ENCODE assay signal across 8 mouse cellular contexts in genomic region chr4:135972911-135973811, GRCm38 (mm10). TPM values are rescaled to one million over a fixed set of nuclear protein-coding genes. Genes with fewer than 3 reads are reported as not detected.
A peak's percentile ranks its signal among the peaks of the same experiment; 100 is the strongest.
DNase-seq lines count a peak whose midpoint lies in the region; ATAC-seq lines count a peak whose summit lies in the region.

No protein-coding gene starts in this region.

- peaks cover 60% of the 10 kb centered on the region for H3K36me3 ChIP-seq in heart, embryonic 10.5 days
- peaks cover 60% of the 10 kb centered on the region for H3K36me3 ChIP-seq in forebrain, embryonic 12.5 days (replicated peaks)
- H3K36me3 ChIP-seq in liver, embryonic 11.5 days (ENCODE audit: control insufficient read depth, insufficient read depth, low read length): peaks cover 27% of the 10 kb centered on the region

- H3K4me3 ChIP-seq in heart, embryonic 10.5 days: peak overlapping the region; percentile 96
- peak overlapping the region; percentile 99 for H3K4me3 ChIP-seq in forebrain, embryonic 12.5 days (replicated peaks)
- H3K4me3 ChIP-seq in liver, embryonic 11.5 days (ENCODE audit: low read depth, low read length): peak overlapping the region; percentile 83

- peak; percentile 30 for ATAC-seq in CD4-positive, CD25-positive, alpha-beta regulatory T cell, adult 4 months
- ATAC-seq in forebrain, embryonic 12.5 days (ENCODE audit: low FRiP score): no peak
- no peak for ATAC-seq in liver, embryonic 11.5 days (replicated peaks; ENCODE audit: low FRiP score)

- intact Hi-C loops in heart, postnatal 14 days (cut with DNase I): loop anchor here (5.0 kb wide), 1 partner anchor 79 kb away; the partner anchor contains the start of gene Rpl11

- peak overlapping the region; percentile 91 for H3K27ac ChIP-seq in heart, embryonic 10.5 days
- H3K27ac ChIP-seq in forebrain, embryonic 12.5 days: no peak overlapping the region
- H3K27ac ChIP-seq in liver, embryonic 11.5 days (ENCODE audit: low read depth, low read length): no peak overlapping the region

- H3K9me3 ChIP-seq in heart, embryonic 10.5 days: no peaks in the 10 kb centered on the region
- no peaks in the 10 kb centered on the region for H3K9me3 ChIP-seq in forebrain, embryonic 12.5 days
- H3K9me3 ChIP-seq in liver, embryonic 11.5 days (ENCODE audit: control insufficient read depth, low read length): no peaks in the 10 kb centered on the region

- 59% methylated on average over 13 of the region's 13 CpGs for WGBS in heart, embryonic 10.5 days
- WGBS in forebrain, embryonic 12.5 days: 78% methylated on average over 13 of the region's 13 CpGs
- 44% methylated on average over 13 of the region's 13 CpGs for WGBS in liver, embryonic 11.5 days

- H3K4me2 ChIP-seq in forebrain, embryonic 12.5 days: peak overlapping the region; percentile 98
- H3K4me2 ChIP-seq in liver, embryonic 11.5 days: peak overlapping the region; percentile 78

- DNase-seq in heart, embryonic 10.5 days (ENCODE audit: low spot score): no peak
- DNase-seq in heart, postnatal 14 days: no peak
- DNase-seq in liver, embryonic 11.5 days (ENCODE audit: low spot score): no peak
- no peak for DNase-seq in frontal cortex, postnatal 10 days (ENCODE audit: low spot score in 2 of 2)
- DNase-seq in urinary bladder, postnatal 14 days (ENCODE audit: low spot score): no peak
- DNase-seq in thymus, adult 18-20 months: no peak

- no peaks in the 10 kb centered on the region for H3K27me3 ChIP-seq in heart, embryonic 10.5 days (ENCODE audit: insufficient read depth, poor library complexity, severe bottlenecking)
- no peaks in the 10 kb centered on the region for H3K27me3 ChIP-seq in forebrain, embryonic 12.5 days
- no peaks in the 10 kb centered on the region for H3K27me3 ChIP-seq in liver, embryonic 11.5 days (replicated peaks; ENCODE audit: control insufficient read depth, insufficient read depth, low read length)

- peak overlapping the region; percentile 94; the same call in 1 of the 2 replicates for H3K9ac ChIP-seq in forebrain, embryonic 12.5 days
- H3K9ac ChIP-seq in liver, embryonic 11.5 days (ENCODE audit: low read depth, low read length): peak overlapping the region; percentile 76; the same call in 1 of the 2 replicates

- peaks cover 46% of the 10 kb centered on the region for H3K4me1 ChIP-seq in heart, embryonic 10.5 days
- H3K4me1 ChIP-seq in forebrain, embryonic 12.5 days: peaks cover 31% of the 10 kb centered on the region
- H3K4me1 ChIP-seq in liver, embryonic 11.5 days (replicated peaks; ENCODE audit: control insufficient read depth, insufficient read depth, low read length): peaks cover 18% of the 10 kb centered on the region

RNA-seq across cellular contexts. Expression of gene Lypla2, which starts 0.7 kb away (rescaled TPM):
- 105 and 134 TPM in 2 replicates for polyA plus RNA-seq in heart, embryonic 10.5 days (2016; fragmentation: Nextera tagmentation; extraction: Ambion mirVana)
- 10 to 100 TPM; 37.5 to 37.8 TPM for total RNA-seq in heart, postnatal 14 days (2021)
- 10 to 100 TPM; 63.0 to 72.0 TPM for polyA plus RNA-seq in CD4-positive, CD25-positive, alpha-beta regulatory T cell, adult 4 months (2017; shearing (Covaris generic))
- 153 and 161 TPM in 2 replicates for polyA plus RNA-seq in forebrain, embryonic 12.5 days (2016; fragmentation: Nextera tagmentation; extraction: Ambion mirVana)
- polyA plus RNA-seq in liver, embryonic 11.5 days (2014; fragmentation: Nextera tagmentation; extraction: Ambion mirVana): 104 and 106 TPM in 2 replicates

RNA-seq across cellular contexts. Expression of gene Gale, which starts 9.6 kb away (rescaled TPM):
- polyA plus RNA-seq in heart, embryonic 10.5 days (2016; fragmentation: Nextera tagmentation; extraction: Ambion mirVana): 46.0 and 48.0 TPM in 2 replicates
- total RNA-seq in heart, postnatal 14 days (2021): 1 to 10 TPM; 2.1 to 3.1 TPM
- 10 to 100 TPM; 16.2 to 24.8 TPM for polyA plus RNA-seq in CD4-positive, CD25-positive, alpha-beta regulatory T cell, adult 4 months (2017; shearing (Covaris generic))
- 28.3 and 30.9 TPM in 2 replicates for polyA plus RNA-seq in forebrain, embryonic 12.5 days (2016; fragmentation: Nextera tagmentation; extraction: Ambion mirVana)
- polyA plus RNA-seq in liver, embryonic 11.5 days (2014; fragmentation: Nextera tagmentation; extraction: Ambion mirVana): 47.7 and 49.8 TPM in 2 replicates

RNA-seq across cellular contexts. Expression of gene Pithd1, which starts 13.9 kb away (rescaled TPM):
- 50.8 and 67.8 TPM in 2 replicates for polyA plus RNA-seq in heart, embryonic 10.5 days (2016; fragmentation: Nextera tagmentation; extraction: Ambion mirVana)
- 10 to 100 TPM; 17.0 to 19.4 TPM for total RNA-seq in heart, postnatal 14 days (2021)
- 1 to 10 TPM; 9.3 to 9.7 TPM for polyA plus RNA-seq in CD4-positive, CD25-positive, alpha-beta regulatory T cell, adult 4 months (2017; shearing (Covaris generic))
- 60.2 and 64.6 TPM in 2 replicates for polyA plus RNA-seq in forebrain, embryonic 12.5 days (2016; fragmentation: Nextera tagmentation; extraction: Ambion mirVana)
- 96.9 and 106 TPM in 2 replicates for polyA plus RNA-seq in liver, embryonic 11.5 days (2014; fragmentation: Nextera tagmentation; extraction: Ambion mirVana)

RNA-seq across cellular contexts. Expression of gene Hmgcl, which starts 26.9 kb away (rescaled TPM):
- 67.5 and 77.1 TPM in 2 replicates for polyA plus RNA-seq in heart, embryonic 10.5 days (2016; fragmentation: Nextera tagmentation; extraction: Ambion mirVana)
- total RNA-seq in heart, postnatal 14 days (2021): 10 to 100 TPM; 69.8 to 70.4 TPM
- 100 to 1,000 TPM in 1 of 2 experiments, 10 to 100 TPM in 1; 73.7 to 104 TPM for polyA plus RNA-seq in CD4-positive, CD25-positive, alpha-beta regulatory T cell, adult 4 months (2017; shearing (Covaris generic))
- 52.3 and 55.8 TPM in 2 replicates for polyA plus RNA-seq in forebrain, embryonic 12.5 days (2016; fragmentation: Nextera tagmentation; extraction: Ambion mirVana)
- 97.1 and 104 TPM in 2 replicates for polyA plus RNA-seq in liver, embryonic 11.5 days (2014; fragmentation: Nextera tagmentation; extraction: Ambion mirVana)

RNA-seq across cellular contexts. Expression of gene Eloa, which starts 48.4 kb away (rescaled TPM):
- polyA plus RNA-seq in heart, embryonic 10.5 days (2016; fragmentation: Nextera tagmentation; extraction: Ambion mirVana): 35.6 and 36.1 TPM in 2 replicates
- 10 to 100 TPM; 29.9 to 31.2 TPM for total RNA-seq in heart, postnatal 14 days (2021)
- polyA plus RNA-seq in CD4-positive, CD25-positive, alpha-beta regulatory T cell, adult 4 months (2017; shearing (Covaris generic)): 10 to 100 TPM; 44.5 to 58.9 TPM
- 34.2 and 37.6 TPM in 2 replicates for polyA plus RNA-seq in forebrain, embryonic 12.5 days (2016; fragmentation: Nextera tagmentation; extraction: Ambion mirVana)
- 48.6 and 51.6 TPM in 2 replicates for polyA plus RNA-seq in liver, embryonic 11.5 days (2014; fragmentation: Nextera tagmentation; extraction: Ambion mirVana)
